Mouse (Mus musculus) E14TG2a.4 (cell line): ENCODE measurements at regions not wholly inside any gene's neighbourhood (a gene's known extent, or its start where the extent isn't known, plus 50 kb on each side); places are given as distances from the start of the nearest gene placed in this dataset.
A peak's percentile ranks its signal among the peaks of the same experiment; 100 is the strongest.

Experiments
- H3K27me3 ChIP-seq: 2 replicates; pipeline ENCODE4 v1.6.1; 2014; ENCODE audit warnings: low read length, control low read depth; ENCODE audit not compliant: insufficient read depth
- H3K36me3 ChIP-seq: 2 replicates; pipeline ENCODE4 v1.6.1; 2014; ENCODE audit warnings: low read length, control low read depth; ENCODE audit not compliant: insufficient read depth
- H3K4me1 ChIP-seq: replicated peaks from 2 replicates; pipeline ENCODE4 v1.6.1; 2014; ENCODE audit warnings: low read depth, low read length, control low read depth
- H3K4me3 ChIP-seq: replicated peaks from 2 replicates; pipeline ENCODE4 v1.5.1; 2014; ENCODE audit warnings: mild to moderate bottlenecking, low read length
- H3K9me3 ChIP-seq: 2 replicates; pipeline ENCODE4 v1.6.1; 2014; ENCODE audit warnings: low read length, control low read depth
- CTCF ChIP-seq: conservative IDR thresholded peaks from 2 replicates; pipeline ENCODE4 v1.5.1; 2014; ENCODE audit warnings: low read length
- NANOG ChIP-seq: IDR thresholded peaks from 2 replicates; pipeline ENCODE4 v1.6.1; 2014; ENCODE audit warnings: borderline replicate concordance, low read length, mixed read lengths
- POU5F1 ChIP-seq: IDR thresholded peaks from 2 replicates; pipeline ENCODE4 v1.6.1; 2014; ENCODE audit warnings: low read length, borderline replicate concordance

DNA sequence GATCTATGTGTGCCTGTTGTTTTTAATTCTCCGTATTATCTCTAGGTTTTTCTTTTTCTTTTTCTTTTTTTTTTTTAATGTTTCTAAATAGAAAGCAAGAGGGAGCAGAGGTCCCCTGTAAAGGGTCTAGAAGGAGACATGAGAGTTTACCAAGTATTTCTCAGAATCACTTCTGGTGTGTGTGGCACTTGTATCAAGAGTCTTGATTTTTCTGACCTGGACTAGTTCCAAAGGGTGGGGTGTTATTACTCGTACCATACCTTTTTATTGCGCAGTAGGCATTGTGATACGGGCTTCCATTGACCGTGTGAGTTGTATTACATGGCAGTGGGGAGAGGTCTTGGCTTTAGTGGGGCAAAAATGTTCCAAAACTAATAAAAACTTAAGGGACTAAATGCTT lies 63.2 kb upstream of the Bmp6 start:
- no peaks in the 10 kb centered on the region for H3K4me1 ChIP-seq
- no peaks in the 10 kb centered on the region for H3K36me3 ChIP-seq
- TF ChIP-seq NANOG (no peak), POU5F1 (no peak), CTCF (no peak)
- H3K4me3 ChIP-seq = no peak overlapping the region
- peaks cover 5% of the 10 kb centered on the region; the same call in 1 of the 2 replicates for H3K27me3 ChIP-seq
- H3K9me3 ChIP-seq = no peaks in the 10 kb centered on the region

DNA sequence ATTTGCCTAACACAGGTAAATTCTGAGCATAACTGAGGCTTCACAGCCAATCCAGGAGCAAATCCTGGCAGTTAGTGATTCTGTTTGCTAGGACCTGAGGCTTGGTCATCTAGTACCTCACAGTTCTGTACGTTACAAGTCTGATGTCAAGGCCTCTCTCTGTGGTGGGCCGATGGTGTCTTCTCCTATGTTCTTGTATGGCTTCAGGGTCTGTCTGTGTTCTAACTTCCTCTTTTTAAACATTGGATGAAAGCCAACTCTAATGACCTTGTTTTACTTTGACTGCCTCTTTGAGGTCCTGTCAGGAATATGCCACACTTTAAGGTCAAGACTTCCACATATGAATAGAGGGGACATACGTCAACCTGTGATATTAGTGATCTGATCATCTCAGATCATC lies 56.9 kb upstream of the Bmp6 start:
- Histone ChIP-seq H3K36me3 (no peaks in the 10 kb centered on the region), H3K27me3 (peaks cover 10% of the 10 kb centered on the region), H3K9me3 (no peaks in the 10 kb centered on the region), H3K4me3 (no peak overlapping the region), H3K4me1 (peaks cover 9% of the 10 kb centered on the region)
- TF ChIP-seq CTCF (no peak), POU5F1 (no peak), NANOG (no peak)

DNA sequence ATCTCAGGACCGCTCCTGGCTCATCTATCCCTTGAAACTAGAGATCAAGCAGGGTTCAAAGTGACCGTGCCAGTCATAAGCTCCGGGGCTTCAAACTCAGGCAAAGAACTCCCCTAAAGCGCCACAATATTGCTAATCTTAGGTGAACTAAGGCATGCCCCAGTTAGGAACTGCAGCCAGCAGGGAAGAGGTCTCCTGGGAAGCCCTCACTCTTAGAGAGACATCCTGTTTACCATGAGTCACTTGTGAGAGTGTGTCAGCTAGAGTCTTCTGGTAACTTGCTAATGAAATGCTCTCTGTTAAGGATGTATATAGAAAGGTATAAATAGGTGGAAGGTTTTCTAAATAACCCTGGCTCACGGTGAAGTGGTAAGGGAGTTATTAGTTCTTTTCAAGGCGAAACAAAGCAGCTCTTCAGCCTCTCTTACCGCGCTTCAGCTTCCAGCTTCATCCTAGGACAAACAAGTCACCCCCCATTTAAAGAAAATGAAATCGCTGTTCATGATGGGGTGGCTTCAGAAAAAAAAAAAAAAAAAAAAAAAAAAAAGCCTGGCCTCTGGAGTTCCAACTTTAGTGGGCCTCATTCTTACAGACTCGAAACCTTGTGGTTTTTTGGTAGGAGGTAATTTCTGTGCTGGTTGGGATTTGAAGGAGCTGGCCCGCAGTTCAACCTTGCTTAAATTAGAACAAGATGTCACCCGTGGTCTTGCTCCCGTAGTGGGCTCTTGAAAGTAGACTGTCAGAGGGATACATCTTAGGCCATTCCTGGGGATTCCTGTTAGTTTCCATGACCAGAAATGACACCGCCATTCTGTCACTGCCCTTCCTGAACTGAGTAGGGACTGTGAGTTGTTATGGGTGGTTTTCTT lies 56.1 kb upstream of the Bmp6 start:
- TF ChIP-seq NANOG (no peak), CTCF (no peak), POU5F1 (no peak)
- Histone ChIP-seq H3K4me3 (no peak overlapping the region), H3K4me1 (peaks cover 9% of the 10 kb centered on the region)

DNA sequence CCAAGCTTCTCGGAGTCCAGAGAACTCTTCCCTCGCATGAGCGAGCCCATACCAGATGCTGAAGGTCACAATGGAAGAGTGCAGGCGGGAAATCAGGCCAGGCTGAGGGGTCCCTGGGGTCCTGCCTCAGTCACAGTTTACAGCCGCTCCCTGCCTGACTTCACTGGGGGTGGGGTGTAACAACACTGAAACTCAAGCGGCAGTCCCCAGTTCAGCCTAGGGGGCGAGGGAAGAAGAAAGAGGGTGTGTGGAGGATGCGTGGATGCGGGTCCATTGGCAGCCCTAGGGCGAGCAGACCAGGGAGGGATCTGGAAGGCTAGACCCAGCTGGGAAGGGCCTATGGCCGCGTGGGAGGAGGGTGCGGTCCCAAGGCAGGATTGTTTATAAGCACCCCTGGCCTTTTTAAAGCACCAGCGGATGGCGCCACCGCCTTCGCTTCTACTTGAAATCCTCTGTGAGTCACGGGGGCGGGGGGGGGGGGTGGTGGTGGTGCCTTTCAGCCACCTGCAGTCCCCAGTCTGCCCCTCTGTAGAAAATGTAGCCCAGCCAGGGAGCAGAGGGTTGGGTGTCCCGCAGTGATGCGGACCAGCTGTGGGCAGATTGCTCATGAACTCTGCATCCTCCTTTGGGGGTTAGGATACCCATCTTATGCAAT lies 54.5 kb upstream of the Bmp6 start:
- Histone ChIP-seq H3K27me3 (peaks cover 10% of the 10 kb centered on the region), H3K4me1 (peaks cover 9% of the 10 kb centered on the region), H3K9me3 (no peaks in the 10 kb centered on the region), H3K36me3 (no peaks in the 10 kb centered on the region), H3K4me3 (peak overlapping the region; percentile 60)
- no peak for TF ChIP-seq POU5F1
- no peak for TF ChIP-seq CTCF
- no peak for TF ChIP-seq NANOG

More for the DNA sequence above, 56.1 kb upstream of the Bmp6 start:
- Histone ChIP-seq H3K36me3 (no peaks in the 10 kb centered on the region), H3K9me3 (no peaks in the 10 kb centered on the region), H3K27me3 (peaks cover 10% of the 10 kb centered on the region)

DNA sequence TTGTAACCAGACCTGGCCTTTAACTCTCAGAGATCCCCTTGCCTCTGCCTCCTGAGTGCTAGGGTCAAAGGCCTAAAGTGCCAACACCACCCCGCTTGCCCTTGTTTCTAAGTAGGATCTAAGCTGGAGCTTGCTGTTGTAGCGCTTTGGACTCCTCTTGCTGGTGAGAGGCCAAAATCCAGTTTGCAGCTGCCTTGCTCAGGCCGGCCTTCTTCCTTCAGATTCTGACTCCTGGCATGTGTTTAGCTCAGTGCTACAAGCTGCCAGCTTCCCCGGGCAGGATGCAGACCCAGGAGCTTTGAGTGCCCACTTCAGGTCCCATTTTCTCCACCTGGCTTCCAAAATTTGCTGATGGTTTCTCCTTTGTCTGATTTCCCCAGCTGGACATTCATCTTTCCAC lies 53.4 kb upstream of the Bmp6 start:
- Histone ChIP-seq H3K36me3 (no peaks in the 10 kb centered on the region), H3K4me1 (peaks cover 9% of the 10 kb centered on the region), H3K27me3 (peaks cover 10% of the 10 kb centered on the region), H3K4me3 (no peak overlapping the region), H3K9me3 (no peaks in the 10 kb centered on the region)
- no peak for TF ChIP-seq CTCF
- TF ChIP-seq POU5F1 = no peak
- TF ChIP-seq NANOG = no peak
